Mouse (Mus musculus): ENCODE results near the gene Ap1ar.

Ap1ar gene

GRCm38 (mm10) chr3:127796271-127796670 is 41.1 kb downstream of the Ap1ar start:
- WGBS = 93% methylated on average over 7 of the region's 7 CpGs

- WGBS = over 99% methylated on average over 3 of the region's 3 CpGs
These were observed 41.6 kb downstream of the Ap1ar start for GRCm38 (mm10) chr3:127795762-127796161.

GRCm38 (mm10) chr3:127793022-127793421 is 44.3 kb downstream of the Ap1ar start:
- WGBS = 80% methylated on average over 7 of the region's 7 CpGs

- 69% methylated on average over 4 of the region's 4 CpGs for WGBS
These were observed 45.4 kb downstream of the Ap1ar start for GRCm38 (mm10) chr3:127791595-127792561.

- 6% methylated on average over 15 of the region's 15 CpGs for WGBS
These were observed 46.3 kb downstream of the Ap1ar start for GRCm38 (mm10) chr3:127791056-127791483.

GRCm38 (mm10) chr3:127790234-127791055 is 46.9 kb downstream of the Ap1ar start:
- under 1% methylated on average over 35 of the region's 36 CpGs for WGBS

GRCm38 (mm10) chr3:127789500-127790191 is 47.7 kb downstream of the Ap1ar start, which contains the start of gene Tifa:
Gene Tifa, plus strand, starts transcription at chr3:127789805.
- WGBS = 3% methylated on average over 44 of the region's 44 CpGs

GRCm38 (mm10) chr3:127788919-127789318 is 48.4 kb downstream of the Ap1ar start:
- 53% methylated on average over 8 of the region's 8 CpGs for WGBS

GRCm38 (mm10) chr3:127788038-127788437 is 49.3 kb downstream of the Ap1ar start:
- 86% methylated on average over 7 of the region's 7 CpGs for WGBS

GRCm38 (mm10) chr3:127783680-127784079 is 53.6 kb downstream of the Ap1ar start:
- 97% methylated on average over 8 of the region's 8 CpGs for WGBS

- WGBS = 81% methylated on average over 6 of the region's 6 CpGs
These were observed 54.4 kb downstream of the Ap1ar start for GRCm38 (mm10) chr3:127782921-127783320.

GRCm38 (mm10) chr3:127780921-127781320 is 56.4 kb downstream of the Ap1ar start:
- WGBS = 95% methylated on average over 9 of the region's 9 CpGs

- WGBS = 1% methylated on average over 24 of the region's 24 CpGs
These were observed 57.2 kb downstream of the Ap1ar start, which contains the start of gene Alpk1 for GRCm38 (mm10) chr3:127780021-127780644. Gene Alpk1, minus strand, starts transcription at chr3:127780527.

- WGBS = 84% methylated on average over 11 of the region's 11 CpGs
These were observed 68.2 kb downstream of the Ap1ar start for GRCm38 (mm10) chr3:127769146-127769545.

- 86% methylated on average over 3 of the region's 3 CpGs for WGBS
These were observed 71.4 kb downstream of the Ap1ar start for GRCm38 (mm10) chr3:127765971-127766370.

GRCm38 (mm10) chr3:127764541-127764940 is 72.8 kb downstream of the Ap1ar start:
- WGBS = 81% methylated on average over 5 of the region's 5 CpGs

GRCm38 (mm10) chr3:127763076-127763612 is 74.2 kb downstream of the Ap1ar start:
- WGBS = 24% methylated on average over 7 of the region's 7 CpGs

- WGBS = 81% methylated on average over 8 of the region's 8 CpGs
These were observed 74.9 kb downstream of the Ap1ar start for GRCm38 (mm10) chr3:127762403-127762802.

GRCm38 (mm10) chr3:127759212-127759611 is 78.1 kb downstream of the Ap1ar start:
- WGBS = 13% methylated on average over 8 of the region's 8 CpGs

- 79% methylated on average over 4 of the region's 4 CpGs for WGBS
These were observed 78.5 kb downstream of the Ap1ar start for GRCm38 (mm10) chr3:127758806-127759205.

All from cerebral cortex, adult 2 months (tissue).